Mouse (Mus musculus): ENCODE results near the gene Serpinb11. TPM values are rescaled to one million over a fixed set of nuclear protein-coding genes. Genes with fewer than 3 reads are reported as not detected.

Serpinb11 gene
- polyA plus RNA-seq, 1 experiment from 2014 or later, result not detected

DNA sequence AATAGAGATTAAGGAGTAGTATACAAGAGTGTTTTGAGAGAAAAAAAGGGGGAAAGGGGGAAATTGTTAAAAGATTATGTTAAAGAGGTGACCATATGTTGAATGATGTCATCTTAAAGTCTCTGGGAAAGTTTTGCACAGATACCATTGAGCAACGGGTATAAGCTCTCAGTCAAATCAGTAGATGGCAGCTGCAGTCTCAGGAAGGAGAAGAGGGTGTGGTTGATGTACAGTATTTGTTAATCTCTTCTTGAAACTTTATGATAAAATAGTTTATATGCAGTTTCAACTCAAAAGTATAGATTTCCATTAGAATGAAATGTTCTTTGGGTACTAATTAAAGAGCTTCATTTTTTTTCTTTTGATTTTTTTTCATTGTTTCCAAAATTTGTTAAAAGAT is 36.5 kb downstream of the Serpinb11 start:
- H3K27ac ChIP-seq, result no peak overlapping the region
- no peaks in the 10 kb centered on the region for H3K36me3 ChIP-seq
- 71% methylated on average over 1 of the region's 1 CpGs for WGBS
- no peaks in the 10 kb centered on the region for H3K27me3 ChIP-seq (ENCODE audit: insufficient read depth, poor library complexity, severe bottlenecking)
- DNase-seq (ENCODE audit: low spot score), result no peak
- H3K4me1 ChIP-seq, result no peaks in the 10 kb centered on the region
- no peaks in the 10 kb centered on the region for H3K9me3 ChIP-seq
- no peak overlapping the region for H3K4me3 ChIP-seq

- no peak for DNase-seq (ENCODE audit: low spot score)
- Histone ChIP-seq H3K9me3 (no peaks in the 10 kb centered on the region), H3K4me3 (no peak within 1 kb of the TSS), H3K27ac (no peak within 1 kb of the TSS), H3K36me3 (no peaks in the 10 kb centered on the region), H3K27me3 (ENCODE audit: insufficient read depth, poor library complexity, severe bottlenecking) (no peaks in the 10 kb centered on the region), H3K4me1 (no peaks in the 10 kb centered on the region)
- WGBS, result 90% methylated on average over 3 of the region's 3 CpGs
Measured at GRCm38 (mm10) chr1:107399355-107399754, 38.4 kb downstream of the Serpinb11 start, which contains the start of gene Serpinb7. TSS of gene Serpinb7 (plus strand) at chr1:107399655.

DNA sequence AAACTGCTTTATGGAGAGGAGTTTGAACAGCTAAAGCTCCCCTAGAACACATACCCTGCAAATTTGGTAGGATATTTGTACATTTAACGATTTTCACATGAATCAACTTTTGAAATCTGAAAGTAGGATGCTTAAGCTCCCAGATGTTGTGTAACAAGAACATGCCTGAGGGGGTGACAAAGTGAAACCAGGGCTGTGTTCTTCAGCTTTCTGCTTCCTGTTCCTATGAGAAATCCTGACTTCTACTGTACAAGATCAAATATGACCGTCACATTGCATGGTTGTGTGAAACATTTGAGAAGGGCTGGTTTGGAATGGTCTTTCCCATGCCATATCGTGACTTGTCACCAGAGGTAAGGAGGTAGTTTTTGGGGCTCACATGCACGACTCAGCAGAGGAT is 41.1 kb downstream of the Serpinb11 start:
- H3K4me1 ChIP-seq, result no peaks in the 10 kb centered on the region
- H3K9me3 ChIP-seq, result no peaks in the 10 kb centered on the region
- no peak for DNase-seq (ENCODE audit: low spot score)
- H3K36me3 ChIP-seq, result no peaks in the 10 kb centered on the region
- no peaks in the 10 kb centered on the region for H3K27me3 ChIP-seq (ENCODE audit: insufficient read depth, poor library complexity, severe bottlenecking)
- 74% methylated on average over 4 of the region's 4 CpGs for WGBS
- no peak overlapping the region for H3K4me3 ChIP-seq
- no peak overlapping the region for H3K27ac ChIP-seq

GRCm38 (mm10) chr1:107414650-107415049 is 53.7 kb downstream of the Serpinb11 start:
- 27% methylated on average over 1 of the region's 1 CpGs for WGBS
- Histone ChIP-seq H3K36me3 (no peaks in the 10 kb centered on the region), H3K9me3 (no peaks in the 10 kb centered on the region), H3K27ac (no peak overlapping the region), H3K27me3 (ENCODE audit: insufficient read depth, poor library complexity, severe bottlenecking) (no peaks in the 10 kb centered on the region), H3K4me1 (no peaks in the 10 kb centered on the region), H3K4me3 (no peak overlapping the region)
- DNase-seq (ENCODE audit: low spot score), result no peak

DNA sequence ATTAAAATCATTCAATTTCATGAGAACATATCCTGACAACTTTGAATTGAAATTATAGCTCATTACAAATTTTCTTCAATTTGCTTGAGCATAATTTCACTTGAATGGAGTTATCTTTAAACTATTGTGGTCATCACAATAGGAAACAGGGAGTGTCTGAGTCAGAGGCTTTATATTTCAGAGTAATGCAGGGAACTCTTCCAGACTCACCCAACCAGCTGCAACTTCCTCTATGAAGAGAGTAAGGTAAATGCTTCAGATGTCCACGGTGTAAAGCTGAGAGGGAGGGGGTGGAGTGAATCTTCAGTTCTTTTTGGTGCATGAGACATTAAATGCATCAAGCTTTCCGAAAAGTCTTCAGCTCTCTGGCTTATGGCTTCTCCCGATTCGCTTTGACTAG is 61.5 kb downstream of the Serpinb11 start:
- WGBS, result 77% methylated on average over 4 of the region's 4 CpGs
- Histone ChIP-seq H3K27ac (no peak overlapping the region), H3K36me3 (no peaks in the 10 kb centered on the region), H3K4me1 (no peaks in the 10 kb centered on the region), H3K27me3 (ENCODE audit: insufficient read depth, poor library complexity, severe bottlenecking) (no peaks in the 10 kb centered on the region), H3K9me3 (no peaks in the 10 kb centered on the region), H3K4me3 (no peak overlapping the region)
- no peak for DNase-seq (ENCODE audit: low spot score)

Other genes starting within 250 kb of the Serpinb11 start
- gene Serpinb3b, start 82.8 kb upstream of the Serpinb11 start, polyA plus RNA-seq (2016; fragmentation: Nextera tagmentation; extraction: Ambion mirVana), result not detected in 2 replicates
- not detected in 2 replicates for gene Serpinb3c, start 82.8 kb upstream of the Serpinb11 start, polyA plus RNA-seq (2016; fragmentation: Nextera tagmentation; extraction: Ambion mirVana)
- not detected in 2 replicates for gene Serpinb7, start 38.5 kb downstream of the Serpinb11 start, polyA plus RNA-seq (2016; fragmentation: Nextera tagmentation; extraction: Ambion mirVana)
- gene Serpinb2, start 150.2 kb downstream of the Serpinb11 start, polyA plus RNA-seq (2016; fragmentation: Nextera tagmentation; extraction: Ambion mirVana), result 0.25 and 0.30 TPM in 2 replicates
- gene Serpinb8, start 228.8 kb downstream of the Serpinb11 start, polyA plus RNA-seq (2016; fragmentation: Nextera tagmentation; extraction: Ambion mirVana), result 1.4 and 1.7 TPM in 2 replicates

All from heart, embryonic 10.5 days (tissue).